ENCODE assay signal across 8 mouse cellular contexts in genomic region chr3:127639875-127640761, GRCm38 (mm10). TPM values are rescaled to one million over a fixed set of nuclear protein-coding genes. Genes with fewer than 3 reads are reported as not detected.
DNase-seq lines count a peak whose midpoint lies in the region; ATAC-seq and TF ChIP-seq lines count a peak whose summit lies in the region.

No protein-coding gene starts in this region.

- H3K9me3 ChIP-seq in heart, embryonic 11.5 days (replicated peaks; ENCODE audit: control insufficient read depth, low read length): no peaks in the 10 kb centered on the region
- H3K9me3 ChIP-seq in forebrain, postnatal 0 days (ENCODE audit: low read length): no peaks in the 10 kb centered on the region
- H3K9me3 ChIP-seq in kidney, embryonic 15.5 days (replicated peaks): no peaks in the 10 kb centered on the region
- no peaks in the 10 kb centered on the region for H3K9me3 ChIP-seq in midbrain, embryonic 12.5 days

- TF ChIP-seq CTCF in forebrain, postnatal 0 days (IDR thresholded peaks at IDR 0.05; ENCODE audit: low read depth): peak; percentile 75

- no peak overlapping the region for H3K9ac ChIP-seq in heart, embryonic 11.5 days (ENCODE audit: low read depth, low read length)
- H3K9ac ChIP-seq in forebrain, postnatal 0 days: no peak overlapping the region
- no peak overlapping the region for H3K9ac ChIP-seq in kidney, embryonic 15.5 days
- no peak overlapping the region for H3K9ac ChIP-seq in midbrain, embryonic 12.5 days (replicated peaks)

- H3K27ac ChIP-seq in heart, embryonic 11.5 days (ENCODE audit: low read depth, low read length): no peak overlapping the region
- H3K27ac ChIP-seq in forebrain, postnatal 0 days (ENCODE audit: low read depth, low read length): no peak overlapping the region
- H3K27ac ChIP-seq in kidney, embryonic 15.5 days: no peak overlapping the region
- peak overlapping the region; percentile 73 for H3K27ac ChIP-seq in midbrain, embryonic 12.5 days (replicated peaks)

- H3K27me3 ChIP-seq in heart, embryonic 11.5 days (ENCODE audit: control insufficient read depth, insufficient read depth, low read length): peaks cover 84% of the 10 kb centered on the region
- peaks cover 23% of the 10 kb centered on the region for H3K27me3 ChIP-seq in forebrain, postnatal 0 days (ENCODE audit: insufficient read depth, low read length)
- peaks cover 95% of the 10 kb centered on the region for H3K27me3 ChIP-seq in kidney, embryonic 15.5 days
- peaks cover 88% of the 10 kb centered on the region for H3K27me3 ChIP-seq in midbrain, embryonic 12.5 days

- DNase-seq in heart, adult 8-10 months (ENCODE audit: low spot score): no peak
- peak; percentile 87 for DNase-seq in ZHBTc4 (ENCODE audit: low read depth, low spot score)
- DNase-seq in forebrain, postnatal 0 days: peak; percentile 66
- peak; percentile 83 for DNase-seq in thymus, postnatal 4 days

- no peak overlapping the region; the same call in 1 of the 2 replicates for H3K4me3 ChIP-seq in heart, embryonic 11.5 days (ENCODE audit: low read depth, low read length)
- H3K4me3 ChIP-seq in forebrain, postnatal 0 days (ENCODE audit: low read depth, low read length): peak overlapping the region; percentile 13; the same call in 1 of the 2 replicates
- peak overlapping the region; percentile 15; the same call in 1 of the 2 replicates for H3K4me3 ChIP-seq in kidney, embryonic 15.5 days (replicated peaks)
- H3K4me3 ChIP-seq in midbrain, embryonic 12.5 days: peak overlapping the region; percentile 15; the same call in 1 of the 2 replicates

- 1% methylated on average over 36 of the region's 36 CpGs for WGBS in heart, embryonic 11.5 days (ENCODE audit: insufficient replicate concordance)
- 3% methylated on average over 36 of the region's 36 CpGs for WGBS in forebrain, postnatal 0 days
- WGBS in kidney, embryonic 15.5 days: under 1% methylated on average over 36 of the region's 36 CpGs
- under 1% methylated on average over 36 of the region's 36 CpGs for WGBS in midbrain, embryonic 12.5 days

- no peaks in the 10 kb centered on the region for H3K36me3 ChIP-seq in heart, embryonic 11.5 days (ENCODE audit: control insufficient read depth, insufficient read depth, low read length)
- H3K36me3 ChIP-seq in forebrain, postnatal 0 days (ENCODE audit: insufficient read depth): no peaks in the 10 kb centered on the region
- no peaks in the 10 kb centered on the region for H3K36me3 ChIP-seq in kidney, embryonic 15.5 days
- H3K36me3 ChIP-seq in midbrain, embryonic 12.5 days: no peaks in the 10 kb centered on the region

- peaks cover 3% of the 10 kb centered on the region for H3K4me1 ChIP-seq in heart, embryonic 11.5 days (ENCODE audit: control insufficient read depth, insufficient read depth, low read length)
- H3K4me1 ChIP-seq in forebrain, postnatal 0 days (ENCODE audit: insufficient read depth): peaks cover 3% of the 10 kb centered on the region; the same call in 1 of the 2 replicates
- H3K4me1 ChIP-seq in kidney, embryonic 15.5 days: peaks cover 18% of the 10 kb centered on the region
- H3K4me1 ChIP-seq in midbrain, embryonic 12.5 days: peaks cover 42% of the 10 kb centered on the region

- peak overlapping the region; percentile 52; the same call in 1 of the 2 replicates for H3K4me2 ChIP-seq in heart, embryonic 11.5 days
- H3K4me2 ChIP-seq in forebrain, postnatal 0 days (ENCODE audit: low read depth): peak overlapping the region; percentile 41
- H3K4me2 ChIP-seq in kidney, embryonic 15.5 days: peak overlapping the region; percentile 48
- peak overlapping the region; percentile 41 for H3K4me2 ChIP-seq in midbrain, embryonic 12.5 days (replicated peaks)

- no peak for ATAC-seq in heart, embryonic 11.5 days (replicated peaks; ENCODE audit: insufficient number of reproducible peaks, low FRiP score, low TSS enrichment)
- peak; percentile 87 for ATAC-seq in forebrain, postnatal 0 days
- ATAC-seq in kidney, embryonic 15.5 days (replicated peaks; ENCODE audit: low FRiP score): peak; percentile 79
- peak; percentile 83 for ATAC-seq in midbrain, embryonic 12.5 days (ENCODE audit: low FRiP score, low read depth)
- ATAC-seq in erythroid progenitor cell, adult 5-6 weeks (replicated peaks; ENCODE audit: low FRiP score, poor library complexity, severe bottlenecking): no peak

RNA-seq across cellular contexts. Expression of gene Neurog2, which starts 7.2 kb away (rescaled TPM):
- not detected in 2 replicates for polyA plus RNA-seq in heart, embryonic 11.5 days (2014; fragmentation: Nextera tagmentation; extraction: Ambion mirVana)
- not detected for total RNA-seq in heart, adult 8-10 months (2022)
- 5.0 and 9.4 TPM in 2 replicates for total RNA-seq in forebrain, postnatal 0 days (2014; rRNA removed)
- 2.2 and 2.6 TPM in 2 replicates for polyA plus RNA-seq in forebrain, postnatal 0 days (2015; fragmentation: Nextera tagmentation; extraction: Ambion mirVana)
- not detected in 2 replicates for polyA plus RNA-seq in kidney, embryonic 15.5 days (2015; fragmentation: Nextera tagmentation; extraction: Ambion mirVana)
- polyA plus RNA-seq in midbrain, embryonic 12.5 days (2016; fragmentation: Nextera tagmentation; extraction: Ambion mirVana): 83.0 and 155 TPM in 2 replicates
- total RNA-seq in erythroid progenitor cell, adult 5-6 weeks (2015; ENCODE audit: low replicate concordance): not detected in 2 replicates
- not detected in 2 replicates for total RNA-seq in erythroid progenitor cell, adult 5-6 weeks (2017; ENCODE audit: low replicate concordance)

Comparison
In these comparisons a context has a peak if more than half of its experiments do, and no peak if none do; other contexts are left out.
1. ATAC-seq: peak in forebrain, postnatal 0 days (single experiment), kidney, embryonic 15.5 days (single experiment) and midbrain, embryonic 12.5 days (single experiment); none in heart, embryonic 11.5 days (single experiment) and erythroid progenitor cell, adult 5-6 weeks (single experiment).
2. RNA of gene Neurog2, which starts 7.2 kb away (polyA plus RNA-seq): 83.0 to 155 TPM in midbrain, embryonic 12.5 days; 2.2 to 2.6 TPM in forebrain, postnatal 0 days, not detected in heart, embryonic 11.5 days and not detected in kidney, embryonic 15.5 days; every median in the first group is over 10 times any median in the second.
3. Peak in every context shown above with its lines, with median percentiles within 50 percentile points of each other: H3K4me2 ChIP-seq.